Mouse (Mus musculus) CD4-positive, CD25-positive, alpha-beta regulatory T cell, adult 9 weeks (primary cell): ENCODE data around the gene Zfp362. TPM values are rescaled to one million over a fixed set of nuclear protein-coding genes. Genes with fewer than 3 reads are reported as not detected.

Source experiments
- polyA plus RNA-seq: library from polyadenylated mRNA; unstranded; fragments of 100-300 nt; shearing (Covaris generic); gene quantifications from one replicate; pipeline ENCODE4 v1.2.1, GENCODE M21; 2017

The Zfp362 gene
- 24.6 TPM for polyA plus RNA-seq

DNA sequence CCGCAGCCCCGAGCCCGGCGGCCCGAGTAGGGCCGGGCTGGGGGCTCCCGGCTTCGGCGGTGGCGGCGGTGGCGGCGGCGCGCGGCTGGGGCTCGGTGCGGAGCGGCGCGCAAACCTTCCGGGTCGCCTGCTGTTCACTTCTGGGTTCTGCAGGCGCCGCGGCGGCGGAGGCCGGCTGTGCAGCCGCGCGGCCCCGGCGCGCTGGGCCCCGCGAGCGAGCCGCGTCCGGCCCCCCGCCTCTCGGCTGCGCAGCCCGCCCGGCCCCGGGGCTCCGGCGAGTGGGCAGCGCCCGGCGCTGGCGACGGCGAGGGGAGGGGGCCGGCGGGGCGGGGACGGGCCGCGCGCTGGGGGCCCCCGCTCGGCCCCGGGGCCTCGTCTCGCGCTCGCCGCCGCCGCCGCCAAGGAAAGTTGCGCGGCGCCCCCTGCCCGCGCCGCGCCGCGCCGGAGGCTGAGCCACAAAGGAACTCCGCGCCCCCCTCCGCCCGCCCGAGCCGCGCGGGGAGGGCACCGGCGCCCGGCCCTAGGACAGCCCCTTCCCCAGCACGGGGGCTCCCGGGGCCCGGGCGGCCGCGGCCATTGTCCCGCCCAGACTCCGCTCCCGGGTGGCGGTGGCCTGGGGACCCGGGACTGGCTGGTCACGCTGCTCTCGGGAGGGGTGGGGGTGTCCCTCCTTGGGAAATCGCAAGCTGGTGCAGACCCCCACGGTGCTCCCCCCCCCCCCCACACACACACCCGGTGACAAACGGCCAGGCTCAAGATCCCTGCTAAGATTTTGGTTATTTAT is at the start of gene Zfp362:
Gene Zfp362, minus strand, starts transcription at position 3 of the 784 bp plus-strand sequence.

DNA sequence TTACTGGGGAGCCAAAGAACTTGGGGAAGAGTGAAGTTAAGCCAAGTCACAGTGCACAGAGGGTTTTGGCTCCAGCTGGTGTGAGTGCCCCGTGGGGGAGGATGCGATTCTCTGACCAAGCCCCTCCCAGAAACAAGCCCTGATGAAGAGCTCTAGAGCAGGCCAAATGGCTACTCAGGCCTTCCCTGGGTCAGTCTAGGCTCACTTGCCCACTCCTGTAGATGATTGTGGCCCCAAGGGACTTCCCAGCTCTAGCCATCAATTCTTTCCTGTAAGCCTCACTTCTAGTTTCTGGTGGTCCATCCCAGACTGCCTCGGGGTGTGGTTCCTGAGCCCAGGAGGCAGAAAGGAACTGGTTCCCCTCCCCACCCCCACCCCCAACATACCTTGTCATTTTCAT is 50.8 kb downstream of the Zfp362 start, which contains the start of gene A3galt2:
Gene A3galt2, plus strand, starts transcription at position 301 of the 400 bp plus-strand sequence.

Other genes starting within 250 kb of the Zfp362 start
- gene Zscan20, start 195.9 kb downstream of the Zfp362 start, polyA plus RNA-seq: 14.2 TPM
- gene Tlr12, start 187.4 kb downstream of the Zfp362 start, polyA plus RNA-seq: 7.3 TPM
- gene Phc2, start 151.3 kb downstream of the Zfp362 start, polyA plus RNA-seq: 9.9 TPM
- gene A3galt2, start 50.7 kb downstream of the Zfp362 start, polyA plus RNA-seq: not detected
- 0.98 TPM for gene Trim62, start 77.5 kb upstream of the Zfp362 start, polyA plus RNA-seq
- gene Azin2, start 156.4 kb upstream of the Zfp362 start, polyA plus RNA-seq: 0.17 TPM
- gene Ak2, start 185.9 kb upstream of the Zfp362 start, polyA plus RNA-seq: 162 TPM